Mouse (Mus musculus) urinary bladder, adult 18-20 months (tissue): ENCODE data around the gene Sult2b1.

ENCODE experiments used
- DNase-seq, 2 experiments: peaks; one replicate each; pipeline ENCODE4 v3.0.0; 2022; ENCODE audit warnings: low spot score in 2 of 2, mixed read lengths in 2 of 2

The Sult2b1 gene

DNA sequence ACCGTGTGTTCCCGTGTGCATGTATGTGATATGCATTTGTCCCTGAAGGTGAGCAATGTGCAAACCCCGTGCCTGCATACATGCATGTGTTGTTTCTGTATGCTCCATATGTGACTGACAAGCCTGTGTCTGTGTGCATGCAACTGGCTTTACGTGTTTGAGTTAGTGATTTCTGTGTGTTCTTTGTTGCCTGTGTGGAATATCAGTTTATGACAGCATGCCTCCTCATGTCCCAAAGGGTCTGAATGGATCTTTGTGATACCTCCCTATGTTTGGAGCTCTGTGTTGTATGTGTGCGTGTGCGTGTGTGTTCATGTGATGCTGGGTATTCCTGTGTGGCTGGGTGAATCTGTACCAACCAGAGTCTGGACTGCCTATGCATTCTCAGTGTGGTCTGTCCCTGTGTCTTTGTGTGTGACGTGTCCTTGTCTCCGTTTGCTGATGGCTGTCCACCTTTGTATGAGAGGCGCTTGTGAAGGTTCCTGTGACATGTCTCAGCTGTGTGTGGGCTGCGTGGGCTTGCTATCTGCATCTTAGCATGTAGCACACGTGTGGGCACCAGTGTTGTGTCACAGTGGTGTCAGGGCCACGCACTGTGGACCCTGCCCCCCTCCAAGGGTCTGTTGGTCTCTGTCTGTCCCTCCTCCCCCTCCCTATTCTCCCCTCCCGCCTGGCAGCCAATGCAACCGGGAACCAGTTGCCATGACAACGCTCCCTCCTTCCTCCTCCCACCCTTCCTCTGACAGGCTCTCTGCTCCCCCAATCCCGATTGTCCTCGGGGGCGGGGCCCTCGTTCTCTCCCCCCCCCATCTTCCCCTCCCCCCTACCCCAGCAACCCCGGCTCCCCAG lies at the start of gene Sult2b1:
TSS of gene Sult2b1 (minus strand) at position 146 of the 849 bp plus-strand sequence.
- no peak for DNase-seq

DNA sequence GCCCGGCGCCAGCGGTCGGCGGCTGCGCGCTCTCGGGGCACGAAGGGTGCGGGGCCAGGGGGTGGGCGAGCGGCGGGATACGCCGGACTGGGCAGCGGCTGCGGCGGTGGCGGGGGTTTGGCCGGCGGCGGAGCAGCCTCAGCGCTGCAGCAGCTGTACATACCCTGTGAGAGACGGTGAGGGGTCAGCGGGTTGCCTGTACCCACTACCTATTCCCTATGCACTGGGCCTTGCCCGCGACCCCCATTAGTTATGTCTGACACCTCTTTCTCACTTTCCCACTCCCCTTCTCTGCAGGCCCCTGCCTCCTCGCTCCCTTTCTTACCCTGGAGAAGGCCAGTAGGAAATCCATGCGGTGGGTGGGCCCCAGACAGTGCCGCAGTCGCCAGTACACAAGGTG lies 49.5 kb upstream of the Sult2b1 start:
- no peak for DNase-seq

DNA sequence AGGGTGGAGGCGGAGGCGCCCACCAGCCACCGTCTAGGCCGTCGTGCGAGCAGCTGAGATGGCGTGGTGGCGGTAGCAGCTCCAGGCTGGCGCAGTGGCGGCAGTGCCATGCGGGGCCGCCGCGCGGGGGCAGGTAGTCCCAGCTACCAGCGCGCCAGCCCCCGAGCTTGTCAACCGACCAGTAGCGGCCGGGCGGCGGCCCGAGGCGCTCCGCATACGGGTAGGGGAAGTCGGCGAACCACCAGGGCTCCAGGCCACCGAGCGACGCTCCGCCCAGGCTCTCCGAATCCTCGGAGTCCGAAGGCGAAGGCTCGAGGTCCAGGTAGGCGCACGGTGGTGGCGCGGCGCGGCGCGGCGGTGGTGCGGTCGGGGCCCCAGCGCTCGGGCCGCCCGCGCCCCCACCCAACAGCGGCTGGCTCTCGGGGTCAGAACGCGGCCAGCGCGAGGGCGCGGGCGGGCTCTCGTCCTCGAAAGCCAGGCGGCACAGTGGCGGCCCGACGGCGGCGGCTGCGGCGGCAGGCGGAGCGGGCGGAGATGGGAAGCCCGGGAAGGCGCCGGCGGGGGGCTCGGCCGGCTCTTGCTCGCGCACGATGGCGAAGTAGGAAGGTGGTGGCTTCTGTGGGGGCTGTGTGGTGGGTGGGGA lies 48.8 kb upstream of the Sult2b1 start:
- no peak for DNase-seq

DNA sequence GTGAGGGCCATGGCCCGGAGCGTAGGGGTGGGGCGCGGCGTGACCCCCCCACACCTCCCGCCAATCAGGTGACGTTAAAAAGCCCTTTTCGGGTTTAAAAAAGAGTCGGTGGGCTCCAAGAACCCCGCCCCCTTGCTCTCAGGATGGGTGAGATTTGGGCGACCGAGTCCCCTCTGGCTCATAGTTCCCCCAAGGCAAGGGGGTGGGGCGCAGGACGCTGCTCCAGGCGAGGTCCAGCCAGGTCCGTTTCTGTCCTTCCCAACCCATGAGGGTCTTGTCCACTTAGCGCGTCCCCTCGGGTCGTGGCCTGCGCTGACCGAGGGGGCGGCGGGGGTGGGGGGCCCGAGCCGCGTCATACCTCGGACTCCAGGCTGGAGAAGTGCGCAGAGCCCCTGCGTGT lies 48.0 kb upstream of the Sult2b1 start:
- no peak for DNase-seq

DNA sequence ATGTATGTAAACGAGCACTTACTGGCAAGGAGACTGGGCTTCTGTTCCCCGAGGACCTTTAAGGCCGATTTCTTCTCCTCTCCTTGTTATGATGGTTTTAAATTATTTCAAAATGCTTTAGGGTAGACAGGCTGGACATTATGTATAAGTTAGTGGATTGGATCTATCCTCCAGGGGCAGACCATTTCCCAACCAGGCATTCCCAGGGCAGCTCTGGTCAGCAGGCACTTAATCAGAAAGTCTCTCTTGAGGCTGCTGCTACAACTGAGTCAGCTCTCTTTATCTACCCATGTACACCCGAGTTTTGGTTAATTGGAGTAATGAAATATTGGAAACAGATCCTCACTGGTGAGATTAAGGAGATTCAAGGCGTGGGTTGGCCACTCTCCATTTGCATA lies 46.7 kb upstream of the Sult2b1 start:
- DNase-seq = no peak

DNA sequence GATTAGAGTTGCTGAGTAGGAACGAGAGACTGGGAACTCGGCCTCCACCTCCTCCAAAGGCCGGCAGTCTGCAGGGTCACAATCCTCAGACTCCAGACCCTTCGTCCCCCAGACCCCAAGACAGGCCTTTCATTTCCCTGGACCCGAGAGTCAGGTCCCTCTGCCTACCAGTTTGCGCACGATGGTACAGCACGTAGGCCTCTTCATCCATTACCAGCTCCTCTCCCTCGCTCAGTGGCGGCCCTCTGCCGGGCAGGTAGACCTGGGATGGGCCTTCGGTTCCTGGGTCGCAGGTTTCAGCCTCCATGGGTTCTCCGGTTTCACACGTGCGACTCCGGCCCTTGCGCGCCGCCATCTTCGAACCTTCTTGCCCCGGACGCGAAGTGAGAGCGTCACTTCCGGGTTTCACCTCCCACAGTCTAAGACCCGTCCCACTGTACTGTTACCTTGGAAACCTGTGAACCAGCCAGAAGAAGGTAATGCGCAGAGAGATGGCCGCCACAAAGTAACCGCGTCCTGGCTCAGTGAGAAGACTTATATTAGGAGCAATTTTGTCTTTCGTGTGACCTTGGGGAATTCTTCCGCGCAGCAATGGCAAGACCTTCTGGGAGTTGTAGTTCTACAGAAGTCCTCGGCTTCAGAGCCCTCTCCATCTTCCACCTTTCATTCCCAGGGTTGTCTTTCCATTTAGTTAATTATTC lies 46.1 kb upstream of the Sult2b1 start, which contains the start of gene Grwd1:
TSS of gene Grwd1 (minus strand) at position 518 of the 701 bp plus-strand sequence.
- peak; percentile 66 to 82 for DNase-seq

DNA sequence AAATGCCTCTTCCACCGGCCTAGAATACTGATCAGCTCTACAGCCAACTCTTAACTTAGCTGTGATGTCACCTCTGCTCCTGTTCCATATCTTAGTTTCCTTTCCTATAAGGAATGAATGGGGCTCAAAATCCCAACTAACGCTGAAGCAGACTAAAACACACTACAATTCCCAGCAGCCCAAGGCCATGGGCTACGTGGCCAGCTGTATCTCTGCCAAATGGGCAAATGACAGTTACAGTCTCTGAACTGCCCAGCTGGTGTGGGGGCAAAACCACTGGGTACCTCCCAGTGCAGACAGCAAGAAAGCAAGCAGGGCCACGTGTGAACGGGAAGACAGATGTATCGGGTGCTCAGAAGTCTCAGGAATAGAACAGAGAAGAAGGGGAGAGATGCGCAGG lies 42.2 kb upstream of the Sult2b1 start:
- no peak for DNase-seq

DNA sequence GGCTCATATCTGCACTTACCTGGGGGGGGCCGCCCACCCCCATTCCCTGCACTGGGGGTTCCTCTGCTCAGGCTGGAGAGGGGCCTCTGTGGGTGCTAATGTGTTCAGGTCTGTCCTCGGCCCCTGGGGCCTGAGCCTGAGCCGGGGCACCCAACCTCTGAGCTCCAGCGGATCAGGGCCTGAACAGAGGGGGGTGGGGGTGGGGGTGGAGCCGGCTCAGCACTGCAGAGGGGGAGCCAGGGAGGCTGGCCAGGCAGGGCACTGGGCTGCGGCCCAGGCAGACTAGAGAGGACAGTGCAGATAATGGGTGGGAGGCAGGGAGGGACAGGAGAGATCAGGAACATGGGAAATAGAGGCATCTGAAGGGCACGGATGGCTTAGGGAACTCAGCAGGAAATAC lies 40.1 kb upstream of the Sult2b1 start, which contains the start of gene Kcnj14:
TSS of gene Kcnj14 (minus strand) at position 185 of the 400 bp plus-strand sequence.
- no peak for DNase-seq

DNA sequence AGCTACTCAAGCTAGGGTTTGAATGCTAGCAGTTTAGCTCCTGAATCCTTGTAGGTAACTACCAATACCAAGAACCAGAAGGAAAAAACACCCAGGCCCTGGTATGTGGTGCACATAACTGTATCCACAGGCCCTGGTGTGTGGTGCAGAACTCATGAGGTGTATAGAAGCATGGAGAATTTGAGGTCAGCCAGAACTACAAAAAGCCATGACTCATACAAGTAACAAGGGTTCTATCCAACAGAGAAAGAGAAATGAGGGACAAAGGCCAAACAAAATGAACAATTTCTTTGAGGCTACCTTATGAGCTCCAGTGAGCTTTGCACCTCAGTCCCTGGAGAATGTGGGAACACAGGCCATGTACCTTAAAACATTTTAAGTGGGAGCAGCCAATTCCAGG lies 36.4 kb upstream of the Sult2b1 start:
- DNase-seq = no peak

DNA sequence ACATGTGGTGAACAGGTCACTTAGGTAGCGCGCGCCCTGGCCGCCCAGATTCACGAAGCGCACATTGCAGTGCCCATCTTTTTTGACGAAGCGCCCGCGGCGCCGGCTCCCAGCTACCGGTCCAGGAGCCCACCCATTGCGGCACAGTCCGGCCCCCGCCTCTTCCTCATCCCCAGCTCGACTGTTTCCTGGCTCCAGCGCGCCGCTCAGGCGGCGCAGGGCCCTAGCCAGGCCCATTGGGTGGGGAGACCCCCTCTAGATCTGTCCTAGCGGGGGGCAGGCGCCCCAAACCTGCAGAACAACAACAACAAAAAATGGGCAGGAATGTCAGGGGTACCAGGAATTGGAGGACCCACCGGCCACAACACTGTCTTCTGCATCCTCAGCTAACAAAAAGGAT lies 35.4 kb upstream of the Sult2b1 start:
- DNase-seq = no peak

DNA sequence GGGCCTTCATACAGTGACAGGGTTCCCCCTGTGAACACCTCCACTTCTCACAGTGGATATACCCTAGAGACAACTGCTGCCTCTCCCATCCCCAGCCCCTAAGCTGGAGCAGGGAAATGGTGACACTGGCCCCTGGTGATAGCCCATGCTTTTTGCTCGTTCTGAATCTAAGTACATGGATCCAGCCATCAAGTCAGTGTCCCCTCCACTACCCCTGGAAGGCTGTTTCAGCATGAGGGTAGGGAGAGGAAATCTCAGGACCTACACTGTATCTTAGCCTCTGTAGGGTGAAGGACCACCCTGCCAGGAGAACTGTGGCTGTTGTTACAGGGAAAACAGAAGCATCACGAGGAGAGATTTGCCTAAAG lies 31.5 kb upstream of the Sult2b1 start:
- no peak for DNase-seq

DNA sequence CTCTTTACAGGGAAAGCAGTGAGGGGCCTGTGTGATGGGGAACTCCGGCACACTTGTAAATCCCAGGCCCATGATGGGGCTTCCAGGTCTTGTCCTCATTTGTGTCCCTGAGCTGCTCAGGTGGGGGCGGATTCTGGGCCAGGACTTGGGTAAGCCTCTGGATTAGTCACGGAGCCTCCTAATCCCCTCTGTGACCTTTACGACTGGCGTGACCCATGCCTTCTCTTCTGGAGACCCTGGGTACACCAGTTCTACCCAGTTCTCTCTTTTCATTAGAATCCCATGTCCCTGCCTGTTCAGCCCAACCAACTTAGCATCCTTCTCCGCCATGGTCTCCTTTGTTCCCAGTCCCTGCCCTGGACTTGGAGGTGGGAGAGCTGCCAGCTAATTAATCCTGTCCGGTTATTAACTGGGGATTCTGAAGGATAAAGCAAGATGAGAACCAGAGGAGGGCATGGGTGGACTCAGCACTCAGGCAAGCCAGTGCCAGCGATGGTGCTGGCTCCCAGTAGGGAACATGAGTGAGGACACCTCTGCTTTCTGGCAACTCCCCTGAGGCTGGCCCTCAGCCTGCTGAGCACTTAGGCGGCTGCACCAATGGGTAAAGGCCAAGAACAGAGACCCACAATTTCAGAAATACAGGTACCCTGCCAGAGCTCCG lies 31.0 kb upstream of the Sult2b1 start:
- DNase-seq = no peak

DNA sequence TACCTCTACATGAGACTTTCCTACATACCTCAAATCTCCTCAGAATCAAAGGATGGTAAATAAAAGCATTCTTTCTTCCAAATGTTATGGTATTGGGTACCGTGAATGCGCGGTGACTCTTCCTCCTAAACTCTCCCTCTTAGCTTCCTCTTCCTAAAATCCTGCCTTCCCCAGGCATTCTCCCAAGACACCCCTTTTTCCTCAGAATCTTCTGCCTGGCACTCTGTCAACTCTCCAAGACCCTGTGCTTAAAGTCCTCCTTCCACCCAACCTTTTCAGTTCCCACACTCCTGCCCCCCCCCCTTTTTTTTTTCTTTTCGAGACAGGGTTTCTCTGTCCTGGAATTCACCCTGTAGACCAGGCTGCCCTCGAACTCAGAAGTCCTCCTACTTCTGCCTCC lies 30.4 kb upstream of the Sult2b1 start:
- no peak for DNase-seq

DNA sequence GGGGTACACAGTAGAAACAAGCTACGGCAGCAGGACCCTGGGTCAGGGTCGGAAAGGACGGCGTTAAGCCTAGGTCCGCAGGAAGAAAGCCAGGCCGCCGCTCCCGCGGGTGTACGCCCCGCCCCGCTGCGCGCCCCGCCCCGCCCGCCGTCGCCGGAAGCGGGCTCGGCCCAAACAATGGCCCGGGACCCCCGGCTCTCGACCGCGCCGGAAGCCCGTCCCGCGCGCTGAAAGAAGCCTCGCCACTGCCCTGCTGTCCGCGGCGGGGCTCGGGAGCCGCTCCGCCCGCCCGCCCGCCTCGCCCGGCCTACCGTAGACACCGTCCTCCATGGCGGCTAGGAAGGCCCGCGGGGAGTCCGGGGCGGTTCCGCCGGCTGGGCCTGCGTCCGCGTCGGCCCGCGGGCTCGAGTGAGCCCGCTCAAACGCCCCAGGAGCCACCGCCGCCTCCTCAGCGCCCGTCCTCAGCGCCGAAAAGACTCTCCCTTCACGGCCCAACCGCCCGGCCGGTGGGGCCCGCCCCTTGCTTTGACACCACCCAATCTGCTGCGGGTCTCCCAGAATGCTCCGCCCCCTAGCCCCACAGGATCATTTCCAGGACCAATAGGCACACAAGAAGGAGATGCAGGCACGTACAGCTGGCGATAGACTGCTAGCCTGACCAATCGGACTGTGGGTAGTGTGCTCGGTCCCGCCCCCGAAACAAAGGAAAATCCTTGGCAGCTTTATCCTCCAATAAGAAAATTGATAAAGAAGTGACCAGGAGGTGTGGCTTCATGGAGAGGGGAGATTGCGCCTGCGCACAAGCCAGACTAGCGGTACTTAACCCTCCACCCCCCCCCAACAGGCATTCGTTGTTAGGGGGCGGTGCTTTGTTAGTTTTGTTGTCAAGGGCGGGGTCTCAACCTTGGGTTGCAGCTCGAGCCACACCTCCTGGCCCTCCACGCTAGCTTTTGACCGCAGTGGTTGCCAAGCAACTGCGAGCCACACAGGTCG lies 29.6 kb upstream of the Sult2b1 start, which contains the start of gene Cyth2:
TSS of gene Cyth2 (minus strand) at position 795 of the 993 bp plus-strand sequence.
- peak; percentile 96 to 99 for DNase-seq

DNA sequence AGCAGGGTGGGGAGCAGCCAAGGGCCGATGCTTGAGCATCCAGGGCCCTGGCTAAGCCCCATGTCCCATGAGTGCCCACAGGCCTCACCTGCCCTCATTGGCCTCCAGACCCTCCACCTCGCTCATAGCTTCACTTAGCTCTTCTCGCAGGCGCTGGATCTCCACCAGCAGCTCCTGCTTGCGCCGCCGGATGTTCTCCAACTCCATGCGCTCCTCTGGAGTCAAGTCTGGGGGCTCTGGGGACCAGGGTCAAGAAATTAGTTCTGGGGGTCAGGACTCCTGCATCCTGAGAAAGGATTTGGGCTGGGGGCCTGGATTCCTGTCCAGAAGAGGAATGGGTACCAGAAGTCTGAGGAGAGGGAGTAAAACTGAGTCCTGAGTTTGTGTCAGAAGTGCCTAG lies 28.5 kb upstream of the Sult2b1 start:
- DNase-seq = no peak

DNA sequence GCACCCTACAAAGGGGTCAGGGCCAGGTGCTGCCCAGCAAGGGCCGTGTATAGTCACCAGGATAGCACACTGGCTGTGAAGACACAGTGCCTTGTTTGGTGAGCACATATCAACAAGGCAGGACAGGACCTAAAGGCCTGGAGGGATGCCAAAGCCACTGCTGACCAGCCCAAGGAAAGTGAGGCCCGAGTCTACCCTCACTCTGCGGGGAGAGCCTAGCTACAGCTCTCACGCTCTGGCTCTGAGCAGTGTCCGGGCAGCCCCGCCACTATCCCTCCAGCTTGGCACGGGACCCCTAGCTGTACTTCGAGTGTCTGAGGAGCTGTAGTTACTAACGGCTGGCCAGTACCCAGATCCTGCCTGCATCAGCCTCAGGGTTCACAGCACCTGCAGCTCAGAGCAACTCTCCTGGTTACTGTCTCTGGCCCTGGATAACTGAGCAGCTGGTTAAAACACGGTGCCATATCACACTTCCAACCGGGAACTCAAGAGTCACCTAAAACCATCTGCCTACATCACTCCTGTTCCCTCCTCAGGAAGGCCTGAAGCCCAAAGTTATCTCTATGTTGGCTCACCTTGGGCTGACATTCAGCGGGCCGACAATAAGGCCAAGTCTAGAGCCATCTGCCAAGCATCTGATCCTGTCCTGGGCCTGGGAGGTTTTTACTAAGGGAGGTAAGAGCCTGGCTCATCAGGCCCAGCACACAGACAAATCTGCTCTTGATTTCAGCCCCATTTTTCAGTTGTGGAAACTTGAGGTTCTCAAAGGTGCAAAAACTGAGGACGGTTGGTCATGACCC lies 25.0 kb upstream of the Sult2b1 start:
- no peak for DNase-seq

DNA sequence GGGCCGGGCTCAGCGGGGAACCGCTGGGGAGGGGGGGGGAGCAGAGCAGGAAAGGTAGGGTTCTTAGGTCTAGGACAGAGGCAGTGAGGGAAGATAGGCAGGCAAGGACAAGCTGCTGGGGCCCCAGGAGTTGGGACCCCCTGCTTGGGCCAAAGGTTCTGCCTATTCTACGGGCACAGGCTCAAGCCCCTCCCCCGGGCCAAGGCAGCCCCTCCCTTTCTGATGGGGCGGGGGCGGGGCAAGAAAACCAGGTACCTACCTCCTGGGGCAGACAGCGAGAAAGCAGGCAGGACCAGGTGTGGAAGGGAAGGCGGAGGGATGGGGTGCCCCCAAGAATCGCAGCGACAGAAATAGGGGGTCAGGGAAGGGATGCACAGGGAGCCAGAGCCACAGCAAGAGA lies 24.0 kb upstream of the Sult2b1 start:
- DNase-seq = no peak

DNA sequence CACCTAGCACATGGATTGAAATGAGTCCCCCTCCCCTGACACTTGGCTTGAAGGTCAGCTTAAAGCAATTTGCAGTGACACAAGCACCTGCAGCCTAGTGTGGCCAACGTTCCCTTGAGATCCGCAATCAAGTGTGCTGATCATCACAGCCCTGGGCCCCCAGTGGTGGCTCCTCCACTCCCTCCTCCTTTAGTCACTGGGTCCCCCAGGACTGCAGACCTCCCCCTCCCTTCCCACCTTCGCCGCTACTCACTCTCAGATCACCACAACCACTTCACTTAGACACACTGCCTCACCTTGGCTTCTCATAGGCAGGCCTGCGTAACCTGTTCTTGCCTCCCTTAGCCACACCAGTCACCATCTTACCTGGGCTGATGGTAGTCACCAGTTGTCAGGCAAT lies 21.5 kb upstream of the Sult2b1 start:
- no peak for DNase-seq

DNA sequence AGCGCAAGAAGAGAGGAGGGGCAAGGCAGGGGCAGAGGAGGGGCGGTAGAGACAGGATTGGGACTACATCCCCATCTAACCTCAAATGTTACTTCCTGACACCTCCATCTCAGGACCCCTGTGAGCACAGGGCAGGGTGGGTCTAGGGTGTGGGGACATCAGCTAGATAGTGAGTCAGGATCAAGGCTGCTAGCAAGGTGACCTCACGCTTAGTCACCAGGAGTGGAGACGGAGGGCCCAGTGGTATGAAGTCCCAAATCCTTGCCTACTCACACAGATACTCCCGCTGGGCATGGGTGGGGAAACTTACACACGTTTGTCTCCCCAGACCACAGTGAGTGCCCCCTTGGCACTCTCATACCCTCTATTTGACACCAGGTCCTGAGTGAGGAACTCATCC lies 18.1 kb upstream of the Sult2b1 start:
- DNase-seq = no peak

DNA sequence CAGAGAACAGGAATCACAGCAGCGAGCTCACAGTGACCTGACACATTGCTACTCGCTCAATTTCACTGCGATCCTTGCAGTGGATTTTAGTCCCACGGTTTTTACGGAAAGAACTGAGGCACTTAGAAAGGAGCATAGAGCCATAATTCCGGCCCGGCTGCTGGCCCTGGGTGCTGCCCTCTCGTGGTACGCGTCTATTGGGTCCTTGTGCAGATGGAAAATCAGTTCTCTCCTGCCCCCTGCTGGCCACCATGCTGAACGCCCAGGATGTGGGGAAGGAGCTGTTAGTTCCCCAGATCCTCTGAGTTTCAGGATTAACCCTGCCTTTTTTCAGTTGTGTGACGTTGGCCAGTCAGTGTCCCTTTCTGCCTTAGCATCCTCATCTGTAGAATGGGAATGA lies 16.9 kb upstream of the Sult2b1 start:
- peak; percentile 83 to 87 for DNase-seq
